In genomic region chr16:34079511-34079910, GRCm38 (mm10) we compare ENCODE assay signal across 16 mouse cellular contexts.
DNase-seq lines count a peak whose midpoint lies in the region; ATAC-seq and TF ChIP-seq lines count a peak whose summit lies in the region.
"Had no signal": no experiment of that assay in that cellular context is flagged by ENCODE, and none has a peak within 500 bp of the region (broad histone marks: within the 10 kb centered on the region; RNA-seq: fewer than 3 reads in every experiment).

No protein-coding gene starts in this region.

- WGBS in liver, embryonic 11.5 days = 76% methylated on average over 4 of the region's 4 CpGs
- WGBS in embryonic facial prominence, embryonic 14.5 days = 57% methylated on average over 4 of the region's 4 CpGs
- 34% methylated on average over 4 of the region's 4 CpGs for WGBS in heart, embryonic 15.5 days
- WGBS in small intestine, adult 2 months = 87% methylated on average over 4 of the region's 4 CpGs

- H3K9me3 ChIP-seq in liver, embryonic 11.5 days (ENCODE audit: control insufficient read depth, low read length) = no peaks in the 10 kb centered on the region
- no peaks in the 10 kb centered on the region for H3K9me3 ChIP-seq in embryonic facial prominence, embryonic 14.5 days (ENCODE audit: control insufficient read depth, low read length)
- no peaks in the 10 kb centered on the region for H3K9me3 ChIP-seq in heart, embryonic 15.5 days (replicated peaks)
- H3K9me3 ChIP-seq: neural tube, embryonic 15.5 days had no signal

- H3K27ac ChIP-seq in liver, embryonic 11.5 days (ENCODE audit: low read depth, low read length) = 0 out of 2 replicates have a peak overlapping the region, but pooled peaks have one; percentile 17
- H3K27ac ChIP-seq in embryonic facial prominence, embryonic 14.5 days (replicated peaks; ENCODE audit: low read depth, low read length) = peak overlapping the region; percentile 72
- H3K27ac ChIP-seq in heart, embryonic 15.5 days = peak overlapping the region; percentile 95
- H3K27ac ChIP-seq in small intestine, adult 2 months (ENCODE audit: insufficient read depth, low read depth, low read length) = 0 out of 2 replicates have a peak overlapping the region, but pooled peaks have one; percentile 9
- H3K27ac ChIP-seq: neural tube, embryonic 15.5 days had no signal

- no peak for ATAC-seq in liver, embryonic 11.5 days (replicated peaks; ENCODE audit: low FRiP score)
- no peak for ATAC-seq in embryonic facial prominence, embryonic 14.5 days (ENCODE audit: low read depth)
- ATAC-seq in heart, embryonic 15.5 days (replicated peaks; ENCODE audit: insufficient number of reproducible peaks, insufficient read depth, low FRiP score, low read depth) = no peak
- ATAC-seq: CD4-positive, CD25-positive, alpha-beta regulatory T cell, adult 4 months had no signal

- H3K4me3 ChIP-seq in liver, embryonic 11.5 days (ENCODE audit: low read depth, low read length) = no peak overlapping the region
- no peak overlapping the region for H3K4me3 ChIP-seq in embryonic facial prominence, embryonic 14.5 days (ENCODE audit: low read depth, low read length)
- H3K4me3 ChIP-seq in heart, embryonic 15.5 days = no peak overlapping the region
- H3K4me3 ChIP-seq in small intestine, adult 2 months (ENCODE audit: low read depth, low read length) = no peak overlapping the region
- H3K4me3 ChIP-seq: neural tube, embryonic 15.5 days had no signal

- no peaks in the 10 kb centered on the region for H3K36me3 ChIP-seq in liver, embryonic 11.5 days (ENCODE audit: control insufficient read depth, insufficient read depth, low read length)
- H3K36me3 ChIP-seq in embryonic facial prominence, embryonic 14.5 days (ENCODE audit: control insufficient read depth, insufficient read depth, low read length) = no peaks in the 10 kb centered on the region
- no peaks in the 10 kb centered on the region for H3K36me3 ChIP-seq in heart, embryonic 15.5 days
- no peaks in the 10 kb centered on the region for H3K36me3 ChIP-seq in small intestine, adult 2 months (ENCODE audit: control insufficient read depth, insufficient read depth, low read length)
- H3K36me3 ChIP-seq: neural tube, embryonic 15.5 days had no signal

- DNase-seq in liver, embryonic 11.5 days (ENCODE audit: low spot score) = no peak
- no peak for DNase-seq in liver
- no peak for DNase-seq in embryonic facial prominence, embryonic 14.5 days (ENCODE audit: low spot score)
- DNase-seq in urinary bladder, postnatal 25 days (ENCODE audit: low spot score) = no peak
- no peak for DNase-seq in layer of hippocampus, postnatal 10 days (ENCODE audit: low spot score in 2 of 2)
- DNase-seq: adrenal gland, postnatal 25 days; cerebellum, postnatal 36 days; kidney, adult 11 months; kidney, postnatal 36 days; layer of hippocampus, postnatal 36 days; lung, adult 2 months; thymus, adult 18-20 months had no signal

- no peak for TF ChIP-seq POLR2A in small intestine, adult 2 months (IDR thresholded peaks at IDR 0.05; ENCODE audit: low read depth, low read length)

- H3K4me2 ChIP-seq in liver, embryonic 11.5 days = no peak overlapping the region
- H3K4me2 ChIP-seq in embryonic facial prominence, embryonic 14.5 days (ENCODE audit: low read depth, low read length) = no peak overlapping the region
- no peak overlapping the region for H3K4me2 ChIP-seq in heart, embryonic 15.5 days
- H3K4me2 ChIP-seq: neural tube, embryonic 15.5 days had no signal

- TF ChIP-seq CTCF in small intestine, adult 2 months (IDR thresholded peaks at IDR 0.05; ENCODE audit: extremely low read depth, insufficient read length, insufficient replicate concordance, low read depth, low read length) = no peak

- no peak overlapping the region for H3K9ac ChIP-seq in liver, embryonic 11.5 days (ENCODE audit: low read depth, low read length)
- H3K9ac ChIP-seq in embryonic facial prominence, embryonic 14.5 days (ENCODE audit: low read depth, low read length) = no peak overlapping the region
- H3K9ac ChIP-seq in heart, embryonic 15.5 days = 0 out of 2 replicates have a peak overlapping the region, but pooled peaks have one; percentile 0
- H3K9ac ChIP-seq: neural tube, embryonic 15.5 days had no signal

- peaks cover 42% of the 10 kb centered on the region for H3K4me1 ChIP-seq in liver, embryonic 11.5 days (replicated peaks; ENCODE audit: control insufficient read depth, insufficient read depth, low read length)
- H3K4me1 ChIP-seq in embryonic facial prominence, embryonic 14.5 days (ENCODE audit: control insufficient read depth, insufficient read depth, low read length) = peaks cover 36% of the 10 kb centered on the region
- H3K4me1 ChIP-seq in heart, embryonic 15.5 days (replicated peaks) = peaks cover 82% of the 10 kb centered on the region
- peaks cover 20% of the 10 kb centered on the region for H3K4me1 ChIP-seq in small intestine, adult 2 months (ENCODE audit: control insufficient read depth, insufficient read depth, insufficient read length, low read length)

- H3K27me3 ChIP-seq in liver, embryonic 11.5 days (replicated peaks; ENCODE audit: control insufficient read depth, insufficient read depth, low read length) = no peaks in the 10 kb centered on the region
- H3K27me3 ChIP-seq in embryonic facial prominence, embryonic 14.5 days (replicated peaks; ENCODE audit: control insufficient read depth, insufficient read depth, low read length) = no peaks in the 10 kb centered on the region
- no peaks in the 10 kb centered on the region for H3K27me3 ChIP-seq in heart, embryonic 15.5 days
- H3K27me3 ChIP-seq in small intestine, adult 2 months (ENCODE audit: control insufficient read depth, insufficient read depth, low read length) = no peaks in the 10 kb centered on the region
- H3K27me3 ChIP-seq: neural tube, embryonic 15.5 days had no signal

Comparison
In these comparisons a context has a peak if more than half of its experiments do, and no peak if none do; other contexts are left out.
1. H3K27ac ChIP-seq: peak in every context shown above with its lines; median percentile 95 in heart, embryonic 15.5 days; 72 in embryonic facial prominence, embryonic 14.5 days; 17 in liver, embryonic 11.5 days; 9 in small intestine, adult 2 months.